Mouse (Mus musculus) embryo, embryonic 10.5 days (tissue): ENCODE data around the gene Hmgb1.
A peak's percentile ranks its signal among the peaks of the same experiment; 100 is the strongest.

Experiments
- DNase-seq: peaks from one replicate; pipeline ENCODE4 v3.0.0-alpha.2; 2015; ENCODE audit warnings: low spot score

The Hmgb1 gene

DNA sequence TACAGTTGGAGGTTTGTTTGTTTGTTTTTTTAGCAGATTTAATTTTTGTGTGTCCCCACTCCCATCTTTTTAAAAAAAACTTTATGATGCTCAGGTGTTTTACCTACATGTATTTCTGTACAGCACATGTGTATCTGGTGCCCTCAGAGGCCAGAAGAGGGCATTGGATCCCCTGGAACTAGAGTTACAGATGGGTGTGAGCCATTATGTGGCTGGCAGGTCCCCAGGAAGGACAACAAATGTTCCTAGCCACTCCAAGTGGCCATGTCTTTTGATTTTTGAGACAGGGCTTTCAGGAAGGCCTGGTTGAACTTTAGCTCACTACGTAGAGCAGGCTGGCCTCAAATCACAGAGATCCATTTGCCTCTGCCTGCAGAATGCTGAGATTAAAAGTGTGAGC lies 121.5 kb downstream of the Hmgb1 start:
- DNase-seq = no peak

DNA sequence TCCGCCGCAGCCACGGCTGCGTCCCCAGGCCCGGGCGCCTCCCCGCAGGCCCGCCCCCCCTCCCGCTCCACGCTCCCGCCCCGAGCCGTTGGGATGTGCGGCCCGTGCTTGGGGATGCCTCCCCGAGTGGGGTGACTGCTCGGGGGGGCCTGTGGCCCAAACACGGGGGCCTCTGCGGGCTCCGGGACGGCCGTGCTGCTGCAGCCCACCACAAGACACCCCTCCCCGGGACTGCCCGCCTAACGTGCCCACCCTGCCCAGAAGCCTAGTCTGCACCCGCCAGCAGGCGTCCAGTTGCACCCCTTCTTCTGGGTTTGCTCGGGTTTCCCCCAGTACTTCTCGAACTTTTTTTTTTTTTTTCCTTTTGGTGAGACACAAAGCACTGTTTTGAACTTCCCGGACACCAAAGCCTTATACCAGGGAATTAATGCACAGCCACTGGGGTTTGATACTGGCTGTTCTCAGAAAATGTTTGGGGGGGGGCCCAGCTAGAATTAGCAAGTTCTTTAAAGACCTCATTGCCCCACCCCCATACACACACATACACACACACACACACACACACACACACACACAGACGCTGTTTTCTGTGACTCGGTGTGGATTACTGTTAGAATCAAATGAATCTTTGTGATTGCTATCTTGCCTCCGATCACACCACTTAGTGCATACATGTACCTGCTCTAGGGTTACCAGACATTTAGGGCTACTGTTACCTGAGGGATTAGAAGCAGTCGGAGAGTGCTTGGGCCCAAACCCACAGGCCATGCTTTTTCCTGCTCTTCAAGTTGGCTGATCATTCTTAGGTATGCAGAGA lies 130.7 kb downstream of the Hmgb1 start:
- DNase-seq = peak; percentile 72

DNA sequence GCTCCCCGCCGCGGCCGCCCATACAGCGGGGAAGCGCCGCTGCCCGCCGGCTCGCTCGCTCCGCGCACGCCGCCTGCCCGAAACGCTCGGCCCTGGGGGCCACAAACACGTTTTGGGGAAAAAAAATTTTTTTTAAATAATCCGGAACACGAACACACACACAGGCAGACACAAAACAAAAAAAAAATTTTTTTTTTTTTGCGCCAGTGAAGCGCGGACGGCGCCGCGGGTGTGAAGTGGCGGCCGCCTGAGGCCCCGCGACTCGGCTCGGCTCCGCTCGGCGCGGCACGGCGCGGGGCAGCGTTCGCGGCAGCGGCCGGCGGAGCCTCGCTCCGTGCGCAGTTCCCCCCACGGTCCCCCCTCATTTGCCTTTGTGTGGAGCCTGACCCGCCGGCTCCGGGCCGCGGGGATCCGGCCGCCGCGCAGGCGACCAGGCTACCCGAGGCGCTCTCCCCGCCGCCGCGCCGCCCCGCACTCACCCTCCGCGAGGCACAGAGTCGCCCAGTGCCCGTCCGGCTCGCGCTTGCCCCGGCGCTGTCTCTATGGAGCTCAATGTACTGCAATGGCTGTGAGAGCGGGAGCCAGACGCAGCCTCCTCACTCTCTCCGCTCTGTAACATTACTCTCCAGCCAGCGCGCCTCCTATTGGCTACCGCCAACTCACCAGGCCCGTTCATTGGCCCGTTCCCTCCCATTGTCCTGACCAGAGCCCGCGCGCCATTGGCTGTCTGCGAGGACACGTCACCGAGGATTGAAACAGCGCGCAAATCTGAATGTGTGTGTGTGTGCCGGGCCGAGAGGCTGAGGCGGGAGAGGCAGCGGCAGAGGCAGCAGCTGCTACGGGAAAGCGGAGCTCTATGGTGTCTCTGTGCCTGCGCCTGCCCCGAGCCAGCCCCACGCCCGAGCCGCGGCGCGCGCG lies 131.6 kb downstream of the Hmgb1 start:
- peak; percentile 99 for DNase-seq

DNA sequence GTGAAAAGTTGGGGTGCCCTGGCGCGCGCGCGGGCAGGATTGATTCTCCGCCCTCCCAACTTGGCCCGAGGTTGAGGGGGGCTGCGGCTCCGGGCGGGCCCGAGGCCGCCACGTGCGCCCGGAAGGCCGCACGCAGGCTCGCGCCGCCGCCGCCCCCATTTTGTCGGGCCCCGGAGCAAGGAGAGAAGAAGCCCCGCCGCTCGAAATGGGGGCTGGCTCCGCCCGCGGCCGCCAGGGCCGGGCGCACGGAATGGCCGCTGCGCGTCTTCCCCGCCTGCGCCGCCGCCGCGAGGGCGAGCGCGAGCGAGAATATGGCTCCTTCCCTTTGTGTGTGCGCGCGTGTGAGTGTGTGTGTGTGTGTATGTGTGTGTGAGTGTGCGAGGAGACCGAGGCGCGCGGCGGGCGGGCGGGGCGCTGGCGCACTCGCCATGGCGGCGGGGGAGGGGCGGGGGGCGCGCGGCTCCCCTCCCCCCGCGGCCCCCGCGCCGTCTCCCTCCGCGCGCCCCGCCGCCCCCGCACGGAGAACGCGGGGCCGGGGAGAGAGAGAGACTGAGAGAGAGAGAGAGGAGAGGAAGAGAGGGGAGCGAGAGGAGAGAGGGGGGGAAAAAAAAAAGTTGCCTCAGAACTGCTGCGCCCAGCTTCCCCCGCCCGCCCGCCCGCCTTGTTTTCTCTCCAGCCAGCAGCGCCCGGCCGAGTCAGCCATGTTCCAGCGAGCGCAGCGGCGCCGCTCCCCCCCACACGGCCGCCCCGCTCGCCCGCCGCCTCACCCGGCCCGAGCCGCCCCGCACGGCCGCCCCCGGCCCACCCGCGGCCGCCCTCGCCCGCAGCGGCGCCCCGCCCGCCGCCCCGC lies 132.5 kb downstream of the Hmgb1 start:
- peak; percentile 83 for DNase-seq

DNA sequence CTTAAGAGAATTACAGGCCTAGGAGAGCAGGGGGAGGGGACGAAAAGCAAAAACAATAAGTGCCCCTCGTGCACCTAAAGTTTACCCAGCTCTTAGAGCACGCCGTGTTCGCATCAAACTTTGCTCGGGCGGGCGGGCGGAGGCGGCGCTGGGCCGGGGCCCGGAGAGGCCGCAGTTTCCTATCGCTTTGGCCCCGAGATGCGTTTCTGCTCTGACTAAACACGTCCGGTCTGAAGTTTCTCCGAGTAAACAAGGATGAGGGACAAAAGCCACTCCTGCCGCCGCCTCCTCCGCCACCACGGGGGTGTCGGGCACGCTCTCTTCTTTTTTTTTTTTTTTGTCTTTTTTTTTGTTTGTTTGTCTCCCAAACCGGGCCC lies 133.1 kb downstream of the Hmgb1 start:
- peak; percentile 41 for DNase-seq

DNA sequence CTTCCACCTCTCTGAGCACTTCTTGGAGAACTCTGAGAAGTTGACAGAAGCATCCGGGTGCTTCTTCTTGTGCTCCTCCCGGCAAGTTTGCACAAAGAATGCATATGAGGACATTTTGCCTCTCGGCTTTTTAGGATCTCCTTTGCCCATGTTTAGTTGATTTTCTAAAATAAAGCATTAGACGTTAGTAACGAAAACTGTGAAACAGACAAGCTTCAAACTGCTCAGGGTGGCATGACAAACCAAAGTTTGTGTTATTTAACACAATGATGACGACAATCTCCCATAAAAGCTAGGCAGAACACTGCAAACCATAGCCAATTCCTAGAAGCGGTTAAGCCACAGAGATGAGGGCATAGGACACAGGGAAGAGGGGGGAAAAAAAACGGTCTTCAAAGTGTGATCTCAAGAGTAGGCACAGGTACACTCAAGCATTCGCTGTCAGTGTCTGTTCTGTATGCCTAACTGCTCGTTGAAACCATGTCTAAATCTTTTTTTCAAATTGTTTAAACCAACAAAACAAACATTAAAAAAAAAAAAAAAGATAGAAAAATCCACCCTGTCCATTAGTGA lies 133.6 kb downstream of the Hmgb1 start:
- DNase-seq = peak; percentile 25

DNA sequence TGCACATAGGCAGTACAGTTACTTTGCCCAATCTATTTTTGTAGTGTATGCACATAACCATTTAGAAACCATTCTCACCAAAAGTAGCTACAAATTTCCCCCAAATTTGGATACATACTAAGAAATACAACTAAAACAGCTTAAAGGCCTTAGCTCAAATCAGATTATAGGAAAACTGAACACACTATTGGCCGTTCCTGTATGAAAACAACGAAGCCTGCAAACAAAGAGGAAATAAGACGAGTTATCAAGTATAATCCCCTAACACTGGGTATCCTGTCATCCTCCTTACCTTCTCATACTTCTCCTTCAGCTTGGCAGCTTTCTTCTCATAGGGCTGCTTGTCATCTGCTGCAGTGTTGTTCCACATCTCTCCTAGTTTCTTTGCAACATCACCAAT lies 134.9 kb downstream of the Hmgb1 start:
- no peak for DNase-seq

DNA sequence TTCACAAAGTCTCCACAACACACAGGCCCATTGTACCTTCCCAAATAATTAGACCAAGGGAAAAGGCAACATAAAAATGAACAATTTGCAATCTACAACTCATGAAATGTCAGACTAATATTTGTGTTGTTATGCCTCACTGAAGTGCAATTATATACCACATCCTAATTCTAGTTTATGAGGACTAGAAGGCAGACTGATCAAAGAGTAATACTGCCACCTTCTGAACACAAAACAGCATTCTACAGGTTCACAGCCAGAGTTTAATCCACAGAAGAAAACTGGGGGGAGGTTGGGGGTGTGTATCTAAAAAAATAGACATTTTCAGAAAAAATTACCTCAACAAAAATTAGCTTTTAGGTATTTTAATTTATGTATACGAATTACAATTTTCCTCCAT lies 135.3 kb downstream of the Hmgb1 start:
- no peak for DNase-seq

DNA sequence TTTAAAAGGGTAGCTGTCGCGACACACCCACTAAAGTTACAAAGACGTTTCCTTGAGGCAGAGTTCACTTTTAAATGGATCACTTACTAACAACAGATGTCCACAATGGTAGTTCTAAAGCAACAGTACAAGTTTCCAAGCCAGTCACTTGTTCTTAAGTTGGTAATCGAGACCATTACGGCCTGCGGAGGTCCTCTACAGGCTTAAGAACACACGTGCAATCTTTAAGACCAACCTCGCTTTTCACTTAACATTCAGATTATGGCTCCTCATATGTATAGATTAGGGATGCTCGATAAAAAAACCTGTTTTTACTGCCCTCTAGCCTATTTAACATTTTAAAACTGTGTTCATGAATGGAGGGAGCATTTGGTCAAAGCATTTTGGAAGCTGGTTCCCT lies 137.6 kb downstream of the Hmgb1 start:
- no peak for DNase-seq

DNA sequence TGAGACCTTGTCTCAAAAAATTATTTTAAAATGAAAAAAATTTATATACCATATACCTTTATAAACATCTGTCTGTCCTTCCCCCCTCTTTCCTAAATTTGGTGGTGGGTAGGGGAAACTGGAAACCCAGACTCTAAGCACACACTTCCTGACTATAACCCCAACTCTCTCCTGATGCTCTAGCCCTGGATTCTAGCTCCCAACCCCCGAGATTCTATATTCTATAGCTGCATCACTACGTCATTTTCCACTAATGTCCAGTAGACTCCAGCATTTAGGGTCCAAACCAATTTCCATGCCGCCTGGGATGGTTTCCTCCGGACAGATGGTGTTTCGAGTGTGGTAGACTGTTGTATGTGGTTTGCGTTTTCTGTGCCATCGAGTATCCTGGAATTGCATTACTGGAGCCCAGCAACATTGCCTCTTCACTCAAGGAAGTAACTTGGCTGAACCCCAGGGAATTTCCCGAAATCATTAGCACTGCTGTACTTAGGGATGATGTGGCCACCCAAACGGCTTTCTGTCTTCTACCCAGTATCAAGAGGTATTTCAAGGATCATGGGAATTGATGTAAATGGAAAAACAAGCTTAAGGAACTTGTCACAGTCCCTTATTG lies 138.7 kb downstream of the Hmgb1 start:
- no peak for DNase-seq

DNA sequence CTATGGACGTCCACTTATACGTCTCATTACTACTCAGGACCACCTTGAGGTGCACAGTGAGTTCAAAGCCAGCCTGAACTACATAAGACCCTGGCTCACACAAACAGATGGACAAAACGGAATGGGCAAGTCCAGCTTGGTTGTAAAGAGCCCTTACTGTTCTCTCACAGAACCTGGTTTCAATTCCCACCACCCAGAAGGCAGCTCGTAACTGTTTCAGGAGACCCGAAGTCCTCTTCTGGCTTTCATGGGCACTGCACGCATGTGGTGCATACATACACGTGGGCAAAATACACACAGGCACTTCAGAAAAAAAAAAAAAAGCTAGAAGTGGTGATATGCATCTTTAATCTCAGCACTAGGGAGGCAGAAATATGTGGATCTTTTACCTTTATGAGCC lies 139.2 kb downstream of the Hmgb1 start:
- DNase-seq = no peak

DNA sequence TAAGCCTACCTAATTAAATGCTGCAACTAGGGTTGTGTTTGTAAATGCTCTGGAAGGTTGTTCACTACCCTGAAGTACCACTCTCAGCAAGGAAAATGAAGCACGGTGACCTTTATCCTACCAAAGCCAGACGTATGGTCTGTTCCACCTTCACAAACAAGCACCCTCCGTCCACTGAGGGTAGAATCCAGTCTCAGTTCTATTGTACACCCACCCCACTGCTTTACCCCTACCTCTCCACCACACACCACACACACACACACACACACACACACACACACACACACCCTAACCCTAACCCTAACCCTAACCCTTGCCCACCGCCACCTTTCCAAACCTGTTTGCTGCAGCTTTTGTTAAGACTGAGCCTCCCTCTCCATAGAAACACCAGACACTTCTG lies 140.2 kb downstream of the Hmgb1 start:
- no peak for DNase-seq

DNA sequence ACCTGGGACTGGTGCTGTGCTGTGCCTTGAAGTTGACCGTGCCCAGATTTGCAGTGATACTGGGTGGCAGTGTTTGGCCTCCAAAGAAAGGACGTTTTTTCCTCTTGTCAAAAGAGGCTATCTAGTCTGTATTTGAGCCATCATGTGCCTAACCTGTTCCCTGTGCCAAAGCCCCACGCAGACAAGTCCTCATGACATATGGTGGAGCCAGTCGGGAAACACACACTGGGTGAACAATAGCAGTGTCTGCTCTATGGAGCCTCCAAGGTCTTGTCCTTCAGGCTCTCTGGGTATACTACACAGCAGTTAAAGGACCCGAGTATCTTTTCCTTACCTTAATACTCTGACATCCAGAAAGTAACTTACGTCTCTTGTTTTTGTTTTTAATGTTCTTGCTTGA lies 141.0 kb downstream of the Hmgb1 start:
- no peak for DNase-seq

DNA sequence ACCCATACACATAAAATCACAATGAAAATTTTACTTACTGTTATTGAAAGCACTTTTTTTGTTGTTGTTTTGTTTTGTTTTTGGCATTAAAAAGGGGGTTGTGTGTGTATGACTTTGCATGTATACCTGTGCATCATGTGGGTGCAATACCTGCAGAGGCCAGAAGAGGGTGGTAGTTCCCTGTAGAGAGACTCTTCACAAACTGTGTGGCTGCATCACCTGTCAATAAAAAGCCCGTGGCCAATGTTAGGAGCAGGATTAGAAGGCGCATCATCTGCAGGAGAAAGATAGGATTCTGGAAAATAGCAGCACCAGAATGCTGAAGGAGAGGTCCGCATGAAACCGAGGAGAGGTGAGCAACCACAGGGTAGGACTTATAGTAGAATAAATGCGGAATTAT lies 144.5 kb downstream of the Hmgb1 start:
- DNase-seq = peak; percentile 63

DNA sequence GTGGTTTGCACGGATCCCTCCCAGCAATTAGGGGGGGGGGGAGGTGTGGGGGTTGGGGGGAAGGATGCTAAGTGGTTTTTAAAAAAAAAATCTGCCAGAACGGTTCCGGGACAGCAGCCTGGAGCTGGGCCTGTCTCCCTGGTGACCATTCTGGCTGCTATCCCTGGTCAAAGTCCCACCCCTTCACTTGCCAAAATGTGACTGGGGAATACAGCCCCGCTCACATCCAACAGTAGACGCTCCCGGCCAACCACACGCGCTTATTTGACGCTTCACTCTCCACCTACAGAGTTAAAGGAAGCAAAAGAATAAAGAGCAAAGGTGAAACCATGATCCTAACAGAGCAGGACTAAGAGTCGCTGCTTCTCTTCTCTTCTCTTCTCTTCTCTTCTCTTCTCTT lies 146.6 kb downstream of the Hmgb1 start:
- DNase-seq = no peak

DNA sequence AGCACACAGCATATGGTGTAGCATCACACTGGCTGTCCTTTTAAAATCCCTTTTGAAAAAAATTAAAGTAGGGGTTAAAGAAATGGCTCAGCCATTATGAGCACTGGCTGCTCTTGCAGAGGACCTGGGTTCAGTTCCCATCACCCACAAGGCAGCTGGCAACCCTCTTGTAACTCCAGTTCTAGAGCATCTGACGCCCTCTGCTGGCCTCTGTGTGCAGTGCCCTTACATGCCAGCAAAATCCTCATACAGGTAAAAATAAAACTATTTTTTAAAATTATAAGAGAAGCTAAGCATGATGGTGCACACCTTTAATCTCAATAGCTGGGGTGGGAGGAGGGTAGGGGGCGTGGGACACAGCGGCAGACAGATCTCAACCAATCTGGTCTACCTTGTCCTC lies 147.4 kb downstream of the Hmgb1 start:
- no peak for DNase-seq

DNA sequence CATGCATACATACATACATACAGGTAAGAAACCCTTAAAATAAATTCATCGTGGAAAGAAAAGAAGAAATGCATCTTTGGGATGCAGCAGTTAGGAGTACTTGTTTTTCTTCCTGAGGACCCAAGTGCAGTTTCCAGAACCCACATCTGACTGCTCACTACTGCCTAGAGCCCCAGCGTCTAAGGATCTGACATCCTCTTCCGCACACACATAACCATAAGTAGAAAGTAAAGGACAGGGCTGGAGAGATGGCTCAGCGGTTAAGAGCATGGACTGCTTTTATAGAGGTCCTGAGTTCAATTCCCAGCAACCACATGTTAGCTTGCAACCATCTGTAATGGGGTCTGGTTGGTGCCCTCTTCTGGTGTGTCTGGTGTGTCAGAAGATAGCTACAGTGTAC lies 151.9 kb downstream of the Hmgb1 start:
- DNase-seq = no peak

DNA sequence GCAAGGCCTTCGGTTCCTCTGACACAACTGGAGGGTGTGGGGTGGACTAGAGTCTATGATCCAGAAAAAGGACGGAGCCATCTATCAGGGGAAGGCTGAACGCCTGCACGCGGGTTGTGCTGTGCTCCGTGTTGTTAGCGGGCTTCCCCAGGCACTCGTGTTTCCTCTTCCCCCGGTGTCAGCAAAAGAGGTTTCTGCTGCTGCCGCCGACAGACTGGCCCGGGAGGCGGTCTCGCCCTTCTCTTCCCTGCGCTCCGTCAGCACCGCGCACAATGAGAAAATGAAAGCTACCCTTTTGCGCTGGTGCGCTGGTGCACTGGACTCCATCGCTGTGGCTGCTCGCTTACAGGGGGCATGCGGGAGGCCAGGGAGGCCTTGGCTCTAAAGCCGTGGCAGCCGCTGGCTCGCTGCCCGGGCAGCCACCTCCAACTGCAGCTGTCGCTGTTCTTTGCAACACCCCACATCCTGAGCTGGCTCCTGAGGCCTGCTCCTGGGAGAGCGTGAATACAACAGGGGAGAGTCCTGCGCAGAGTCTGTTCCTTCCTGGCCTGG lies 153.0 kb downstream of the Hmgb1 start:
- peak; percentile 54 for DNase-seq

DNA sequence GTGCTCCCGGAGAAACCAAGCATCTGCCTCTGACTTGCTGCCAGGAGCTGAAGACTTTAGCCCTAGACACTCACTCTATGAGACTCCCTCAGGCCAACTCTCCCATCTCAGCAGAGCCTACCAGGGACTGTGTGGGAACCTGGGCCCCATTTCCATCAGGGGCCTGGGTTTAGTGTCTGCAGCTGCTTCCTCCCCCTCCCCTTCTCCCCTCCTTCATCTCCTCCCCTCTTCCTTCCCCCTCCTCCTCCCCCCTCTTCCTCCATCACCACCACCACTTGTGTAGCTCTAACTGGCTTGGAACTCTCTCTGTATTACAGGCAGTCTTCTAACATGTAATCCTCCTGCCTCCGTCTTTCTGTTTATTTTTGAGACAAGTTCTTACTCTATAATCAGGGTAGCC lies 154.2 kb downstream of the Hmgb1 start:
- no peak for DNase-seq

DNA sequence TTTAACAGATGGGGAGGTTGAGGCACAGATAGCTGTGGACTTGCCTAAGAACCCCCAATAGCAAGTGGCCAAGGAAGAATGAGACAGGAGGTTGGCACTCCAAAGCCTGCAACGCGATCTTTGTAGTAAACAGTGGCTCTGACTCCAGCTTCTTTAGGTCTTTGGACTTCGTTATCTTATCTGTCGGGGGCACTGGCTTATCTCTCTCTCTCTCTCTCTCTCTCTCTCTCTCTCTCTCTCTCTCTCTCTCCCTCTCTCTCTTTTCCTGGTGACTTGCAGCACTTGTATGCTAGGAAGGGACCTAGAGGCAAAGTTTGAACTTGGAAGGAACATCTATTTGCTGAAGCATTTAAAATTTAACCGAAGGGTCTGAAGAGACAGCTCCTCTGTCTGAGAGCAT lies 155.9 kb downstream of the Hmgb1 start:
- no peak for DNase-seq

DNA sequence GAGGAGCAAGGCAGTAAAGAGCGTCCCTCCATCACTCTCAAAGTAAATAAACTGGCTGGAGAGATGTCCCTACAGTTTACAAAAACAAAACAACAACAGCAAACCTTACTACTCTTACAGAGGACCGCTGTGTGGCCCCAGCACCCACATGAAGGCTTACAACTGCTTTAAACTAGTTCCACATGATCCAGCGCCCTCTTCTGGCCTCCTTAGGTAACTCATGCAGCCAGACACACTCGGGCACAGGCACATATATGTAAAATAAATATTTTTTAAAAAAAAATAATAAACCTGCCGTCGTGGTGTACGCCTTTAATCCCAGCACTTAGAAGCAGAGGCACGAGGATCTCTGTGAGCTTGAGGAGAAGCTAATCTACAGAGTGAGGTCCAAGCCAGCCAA lies 156.9 kb downstream of the Hmgb1 start:
- DNase-seq = no peak
